Mouse (Mus musculus) adrenal gland, postnatal 25 days (tissue): Measurements from ENCODE around the gene Sh3rf1. TPM values are rescaled to one million over a fixed set of nuclear protein-coding genes. Genes with fewer than 3 reads are reported as not detected.

Source experiments
- DNase-seq: peaks from one replicate; pipeline ENCODE4 v3.0.0; 2021; ENCODE audit warnings: mixed read lengths
- total RNA-seq: library from RNA; stranded (reverse); gene quantifications from 2 replicates; pipeline ENCODE4 v1.2.3, GENCODE M21; 2021

The Sh3rf1 gene
- total RNA-seq, 1 experiment from 2014 or later = 13.0 TPM

- no peak for DNase-seq
Observed at GRCm38 (mm10) chr8:61263691-61264090, 40.0 kb downstream of the Sh3rf1 start.

DNA sequence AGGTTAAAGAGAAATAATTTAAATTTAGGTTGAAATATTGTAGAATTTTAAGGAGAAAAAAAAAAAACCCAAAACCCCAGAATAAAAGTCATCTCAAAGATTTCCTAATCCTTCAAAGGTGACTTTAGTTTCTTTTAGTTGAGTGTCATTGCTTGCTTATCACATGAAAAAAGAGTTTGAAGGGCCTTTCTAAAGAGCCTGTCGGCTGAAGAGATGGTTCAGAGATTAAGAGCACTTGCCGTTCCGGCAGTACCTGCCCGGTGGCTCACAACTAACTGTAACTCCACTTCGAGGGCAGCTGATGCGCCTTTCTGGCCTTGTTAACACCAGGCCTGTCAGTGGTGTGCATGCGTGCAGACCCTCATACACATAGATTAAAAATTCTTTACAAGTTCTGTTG, 41.2 kb downstream of the Sh3rf1 start:
- DNase-seq = no peak

DNA sequence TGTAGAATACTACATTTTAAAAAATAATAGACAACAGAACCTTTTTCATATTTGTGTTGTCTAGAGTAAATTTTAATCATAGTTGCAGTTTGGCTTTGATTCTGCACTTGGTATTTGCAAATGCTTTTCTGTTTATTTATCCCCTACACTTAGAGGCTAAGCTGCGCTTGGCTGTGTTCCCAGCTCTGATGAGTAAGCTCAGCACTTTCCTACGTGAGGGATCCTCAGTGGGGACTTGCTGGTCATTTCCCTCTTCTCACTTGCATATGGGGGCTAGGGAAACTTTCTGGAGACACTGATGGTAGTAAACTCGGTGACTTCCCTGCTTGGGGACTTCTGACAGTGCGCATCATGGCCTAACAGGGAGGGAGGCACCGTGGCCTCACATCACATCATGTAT, 41.7 kb downstream of the Sh3rf1 start:
- peak; percentile 78 for DNase-seq

- DNase-seq = no peak
Observed at GRCm38 (mm10) chr8:61267061-61267460, 43.4 kb downstream of the Sh3rf1 start.

DNA sequence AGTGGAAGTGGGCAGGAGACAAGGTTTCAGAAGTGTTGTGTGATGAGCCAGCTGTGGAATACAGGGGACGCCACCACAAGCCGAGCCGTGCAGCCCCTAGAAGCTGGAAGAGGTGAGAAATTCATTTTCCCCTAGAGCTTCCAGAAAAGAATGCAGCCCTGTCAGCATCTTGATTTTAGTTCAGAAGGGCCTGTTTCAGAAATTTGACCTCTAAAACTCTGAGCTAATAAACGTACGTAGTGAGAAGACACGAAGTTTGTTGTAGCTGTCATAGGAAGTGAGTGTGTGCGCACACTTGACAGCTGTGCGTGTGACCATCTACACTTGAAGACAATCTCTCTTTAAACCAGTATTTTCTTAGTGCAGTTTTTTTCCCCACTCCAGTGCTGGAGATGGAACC, 44.0 kb downstream of the Sh3rf1 start:
- DNase-seq = no peak

GRCm38 (mm10) chr8:61268233-61268916, 44.7 kb downstream of the Sh3rf1 start:
- DNase-seq = no peak

DNA sequence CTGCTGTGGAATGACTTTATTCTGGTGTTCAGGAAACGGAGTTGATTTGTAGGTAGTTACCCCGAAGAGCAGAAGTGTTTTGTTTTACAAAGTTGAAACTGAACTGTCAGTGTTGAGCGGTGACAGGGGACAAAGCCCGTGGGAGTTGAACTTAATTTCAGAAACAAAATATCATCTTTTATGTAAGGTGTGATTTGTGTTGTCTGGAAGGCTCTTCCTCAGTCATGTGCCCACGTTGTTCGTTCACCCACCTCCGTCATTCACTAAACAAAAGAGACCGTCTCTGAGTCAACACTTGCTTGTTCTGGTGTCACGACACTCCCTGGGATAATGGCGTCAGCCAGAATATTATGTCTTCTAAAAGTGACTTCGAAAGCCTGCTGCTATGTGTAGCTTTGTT, 46.3 kb downstream of the Sh3rf1 start:
- no peak for DNase-seq

DNA sequence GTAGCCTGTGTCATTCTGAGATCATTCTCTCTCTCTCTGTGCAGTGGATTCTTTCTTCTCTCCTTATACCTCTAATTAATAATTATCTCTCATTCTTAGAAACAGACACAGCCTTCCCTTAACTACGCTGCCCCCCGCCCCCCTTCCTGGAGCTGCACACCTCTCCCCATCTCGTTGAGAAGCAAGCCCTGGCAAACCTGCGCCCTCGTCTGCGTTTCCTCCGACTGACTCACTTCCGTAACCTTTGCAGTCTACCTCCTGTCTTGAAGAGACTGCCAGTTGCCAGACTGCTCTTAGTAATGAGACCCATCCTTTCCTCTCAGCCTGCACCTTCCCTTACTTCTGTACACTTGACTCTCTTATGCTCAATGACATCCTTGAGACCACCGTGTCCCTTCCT, 46.9 kb downstream of the Sh3rf1 start:
- DNase-seq = no peak

DNA sequence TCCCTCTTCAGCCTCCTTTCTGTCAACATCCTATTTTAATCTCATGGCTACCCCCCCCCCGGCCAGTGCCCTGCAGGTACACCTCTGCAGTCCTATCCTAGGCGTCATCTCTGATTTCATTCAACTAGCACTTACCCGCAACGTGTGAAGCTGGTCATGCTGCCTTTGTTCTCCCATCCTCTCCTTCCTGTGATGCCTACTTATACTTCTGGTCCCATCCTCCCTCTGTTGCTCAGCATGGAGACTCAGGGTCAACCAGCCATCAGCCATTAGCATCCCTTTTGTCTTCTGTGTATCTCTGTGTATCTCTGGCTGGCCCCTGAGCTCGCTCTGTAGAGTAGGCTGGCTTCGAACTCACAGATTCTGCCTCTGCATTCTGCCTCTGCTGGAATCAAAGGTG, 47.3 kb downstream of the Sh3rf1 start:
- DNase-seq = no peak

DNA sequence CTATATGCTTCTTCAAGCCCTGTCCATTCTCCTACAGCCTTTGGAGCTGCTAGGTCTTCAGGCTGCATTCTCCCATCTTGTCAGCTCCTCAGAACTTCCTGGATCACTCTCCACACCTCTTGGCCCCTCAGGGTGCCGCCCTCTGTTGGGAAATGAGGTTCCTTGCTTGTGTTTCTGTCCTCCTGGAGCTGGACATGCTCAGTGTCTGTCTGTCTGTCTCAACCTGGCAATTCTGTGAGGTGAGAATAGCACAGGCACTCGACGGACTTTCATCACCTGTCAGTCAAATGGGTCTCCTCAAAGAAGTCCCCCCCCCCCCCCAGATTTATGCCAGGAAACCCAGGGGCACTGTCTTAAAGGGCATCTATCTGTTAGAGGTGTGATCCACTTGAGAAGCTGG, 49.2 kb downstream of the Sh3rf1 start:
- no peak for DNase-seq

GRCm38 (mm10) chr8:61273307-61274221, 49.9 kb downstream of the Sh3rf1 start:
- DNase-seq = no peak

DNA sequence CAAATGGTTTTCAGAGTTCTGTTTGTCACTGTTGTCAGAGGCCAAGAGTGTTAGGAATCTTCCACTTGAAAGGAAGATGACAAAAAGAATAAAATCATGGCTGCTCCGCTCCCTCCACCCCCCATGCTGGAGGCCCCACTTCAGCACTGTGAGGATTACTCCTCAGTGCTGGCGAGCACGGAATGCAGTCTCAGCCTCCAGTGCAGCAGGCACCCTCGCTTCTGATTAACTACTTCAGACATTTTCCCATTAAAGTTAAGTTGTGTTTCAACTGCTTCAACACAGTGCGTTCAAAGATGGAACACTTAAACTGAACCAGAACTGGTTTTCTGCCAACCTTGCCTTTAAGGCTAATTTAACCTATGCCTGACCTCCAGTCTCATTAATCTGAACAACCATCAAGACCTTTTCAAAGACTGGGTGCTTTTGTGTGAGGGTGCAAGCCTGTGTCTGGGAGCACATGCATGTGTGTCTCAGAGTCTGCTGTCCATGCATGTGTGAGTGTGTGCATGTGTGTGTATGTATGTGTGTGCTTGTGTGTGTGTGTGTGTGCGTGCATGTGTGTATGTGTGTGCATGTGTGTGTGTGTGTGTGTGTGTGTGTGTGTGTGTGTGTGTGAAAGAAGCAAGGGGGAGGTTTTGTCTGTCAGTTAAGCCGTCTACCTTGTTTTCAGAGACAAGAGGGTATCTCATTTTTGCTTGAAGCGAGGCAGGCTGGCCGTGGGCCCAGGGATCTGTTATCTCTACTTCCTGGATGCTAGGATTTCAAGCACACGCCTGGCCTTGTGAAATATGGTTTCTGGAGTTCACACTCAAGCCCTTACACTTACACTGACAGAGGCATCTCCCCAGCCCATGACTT, 51.2 kb downstream of the Sh3rf1 start:
- peak; percentile 26 for DNase-seq

GRCm38 (mm10) chr8:61275463-61276356, 52.0 kb downstream of the Sh3rf1 start:
- DNase-seq = no peak

DNA sequence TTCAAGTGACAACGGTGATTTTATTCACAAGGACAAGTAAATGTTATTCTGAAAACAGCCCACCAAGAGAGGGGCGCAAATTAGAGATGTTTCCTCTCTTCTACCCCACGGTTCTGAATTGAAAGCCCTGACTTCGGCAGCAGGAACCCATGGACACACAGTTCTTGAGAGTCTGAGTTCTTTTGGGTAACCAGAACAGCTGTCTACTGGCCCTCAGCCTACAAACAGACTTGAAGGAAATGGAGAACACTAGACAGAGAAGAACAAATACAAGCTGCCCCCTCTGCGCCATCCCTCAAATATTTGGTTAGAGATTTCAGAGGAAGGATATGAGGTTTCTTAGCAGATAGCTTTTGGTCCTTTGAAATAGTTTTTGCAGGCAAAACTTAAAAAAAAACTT, 52.7 kb downstream of the Sh3rf1 start:
- DNase-seq = no peak

DNA sequence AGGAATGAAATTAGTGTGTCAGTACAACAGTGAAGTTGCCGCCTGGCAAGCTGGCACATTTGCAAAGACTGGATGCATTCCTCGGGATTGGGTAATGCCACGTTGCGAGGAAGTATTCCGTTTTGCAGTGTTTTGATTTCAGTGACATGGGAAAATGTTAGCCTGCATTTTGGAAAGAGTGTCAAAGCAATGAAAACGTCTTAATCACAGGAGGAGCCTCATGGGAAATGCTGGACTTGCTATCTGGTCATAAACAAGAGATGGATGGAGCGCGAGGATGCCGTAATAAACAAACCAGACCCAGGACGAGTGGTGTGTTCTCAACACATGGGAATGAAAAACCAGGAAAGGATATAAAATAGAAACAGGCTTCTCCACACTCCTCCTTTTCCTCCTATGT, 55.4 kb downstream of the Sh3rf1 start:
- DNase-seq = no peak

DNA sequence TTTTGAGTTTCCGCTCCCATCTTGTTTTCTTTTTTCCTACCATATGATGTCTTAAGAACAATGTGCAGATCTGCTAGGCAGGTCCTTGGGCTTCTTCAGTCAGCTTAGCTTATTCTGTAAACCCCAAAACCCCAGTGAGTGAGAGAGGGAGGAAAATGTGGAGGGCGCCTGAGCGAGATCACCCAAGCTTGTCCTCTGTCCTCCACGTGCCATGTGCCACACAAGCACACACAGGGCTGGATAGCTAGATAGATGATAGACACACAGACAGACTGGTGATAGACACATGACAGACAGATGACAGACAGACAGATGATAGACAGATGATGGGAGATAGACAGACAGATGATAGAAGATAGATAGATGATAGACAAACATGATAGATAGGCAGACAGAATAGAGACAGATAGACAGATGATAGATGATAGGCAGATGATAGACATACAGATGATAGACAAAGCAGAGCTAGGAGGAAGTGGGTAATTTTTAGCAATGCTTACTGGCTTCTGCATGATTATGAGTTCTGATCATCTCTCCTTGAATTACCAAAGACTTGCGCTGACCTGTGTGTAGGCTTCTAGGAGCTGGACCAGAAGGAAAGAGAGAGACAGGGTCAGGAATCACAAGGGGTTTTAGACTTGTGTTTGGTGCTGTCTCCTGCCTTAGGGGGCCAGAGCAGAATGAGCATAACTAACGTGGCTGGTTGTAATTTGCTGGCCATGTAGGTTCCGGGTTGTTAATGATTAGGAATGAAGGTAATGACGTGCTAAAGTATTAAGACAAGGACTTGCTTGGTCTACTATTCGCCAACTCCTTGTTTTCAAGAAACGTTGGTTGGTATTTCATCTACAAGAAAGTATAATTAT, 58.9 kb downstream of the Sh3rf1 start:
- no peak for DNase-seq

GRCm38 (mm10) chr8:61283169-61284081, 59.8 kb downstream of the Sh3rf1 start:
- DNase-seq = peak; percentile 27

- DNase-seq = no peak
Observed at GRCm38 (mm10) chr8:61285896-61286295, 62.2 kb downstream of the Sh3rf1 start.

- DNase-seq = no peak
Observed at GRCm38 (mm10) chr8:61286394-61286793, 62.7 kb downstream of the Sh3rf1 start.
